Mouse (Mus musculus) monocyte, adult 2 months (primary cell): Measurements from ENCODE around the gene Nisch.

ENCODE experiments used
- DNase-seq, 2 experiments: peaks; one replicate each; pipeline ENCODE4 v3.0.0; 2022; ENCODE audit warnings: low spot score in 2 of 2, low read depth in 1 of 2

Gene Nisch

DNA sequence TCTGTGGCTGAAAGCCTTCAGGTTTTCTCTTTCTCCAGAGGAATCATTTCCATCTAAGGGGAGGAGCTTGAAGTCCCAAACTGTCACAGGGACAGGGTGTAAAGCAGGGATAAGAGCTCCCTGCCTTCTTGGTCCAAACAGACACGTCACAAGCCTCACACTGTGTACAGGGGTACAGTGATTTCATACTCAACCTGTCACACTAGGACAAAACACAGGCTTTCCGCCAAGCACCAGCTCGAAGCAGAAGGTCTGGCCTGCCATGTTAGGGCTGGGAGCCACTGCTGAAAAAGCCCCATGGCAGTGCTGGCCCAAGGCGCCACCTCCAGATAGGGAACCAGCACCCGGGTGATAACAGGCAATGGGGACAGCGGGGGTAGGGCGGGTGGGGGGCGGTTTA is 52.7 kb downstream of the Nisch start:
- no peak for DNase-seq

- DNase-seq = no peak
These were observed 55.1 kb downstream of the Nisch start for GRCm38 (mm10) chr14:31161638-31162037.

GRCm38 (mm10) chr14:31161191-31161590 is 55.6 kb downstream of the Nisch start:
- DNase-seq = no peak

DNA sequence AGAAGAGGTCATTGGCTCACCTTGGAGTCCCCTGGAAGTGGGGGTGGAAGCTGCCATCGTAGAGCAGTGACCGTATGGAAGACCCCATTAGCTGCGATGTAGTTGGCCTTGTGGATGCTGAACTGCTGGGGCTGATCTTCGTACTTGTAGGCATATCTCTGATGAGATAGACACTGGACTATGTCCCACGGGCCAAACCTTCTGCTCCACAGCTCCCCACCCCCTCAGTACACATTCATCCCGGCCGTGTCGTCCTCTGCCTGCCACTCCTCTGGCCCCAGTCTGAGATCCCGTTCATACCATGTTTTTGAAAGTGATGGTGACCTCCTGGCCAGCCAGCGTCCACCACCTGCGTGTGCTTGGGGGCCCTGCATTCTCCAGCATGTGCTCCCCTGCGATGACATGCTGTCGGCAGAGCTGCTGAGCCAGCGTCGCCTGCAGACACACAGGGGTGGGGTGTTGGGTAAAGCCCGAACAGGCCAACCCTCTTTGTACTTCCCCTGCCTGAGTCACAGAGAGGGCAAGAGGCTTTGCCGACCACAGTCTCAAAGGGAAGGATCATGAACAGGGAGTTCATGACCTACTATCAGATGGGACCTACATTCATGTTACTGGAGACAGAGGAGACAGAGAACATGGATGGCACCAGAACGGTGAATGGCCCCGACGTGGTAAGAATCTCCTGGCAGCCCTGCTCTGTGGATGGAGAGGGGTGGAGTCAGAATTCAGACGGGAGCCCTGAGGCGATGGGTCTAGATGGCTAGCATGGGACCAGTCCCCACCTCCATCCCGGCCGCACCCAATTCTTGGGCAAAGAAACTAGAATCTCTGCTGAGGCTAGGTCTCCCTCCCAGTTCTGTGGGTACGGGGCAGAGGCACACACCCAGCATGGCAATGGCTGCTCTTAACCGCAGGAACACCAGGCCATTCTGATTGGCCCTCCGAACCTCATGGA is 56.3 kb downstream of the Nisch start:
- peak; percentile 67 to 68 for DNase-seq

GRCm38 (mm10) chr14:31145694-31146093 is 71.1 kb downstream of the Nisch start:
- DNase-seq = no peak

GRCm38 (mm10) chr14:31141011-31141410 is 75.7 kb downstream of the Nisch start:
- no peak for DNase-seq

DNA sequence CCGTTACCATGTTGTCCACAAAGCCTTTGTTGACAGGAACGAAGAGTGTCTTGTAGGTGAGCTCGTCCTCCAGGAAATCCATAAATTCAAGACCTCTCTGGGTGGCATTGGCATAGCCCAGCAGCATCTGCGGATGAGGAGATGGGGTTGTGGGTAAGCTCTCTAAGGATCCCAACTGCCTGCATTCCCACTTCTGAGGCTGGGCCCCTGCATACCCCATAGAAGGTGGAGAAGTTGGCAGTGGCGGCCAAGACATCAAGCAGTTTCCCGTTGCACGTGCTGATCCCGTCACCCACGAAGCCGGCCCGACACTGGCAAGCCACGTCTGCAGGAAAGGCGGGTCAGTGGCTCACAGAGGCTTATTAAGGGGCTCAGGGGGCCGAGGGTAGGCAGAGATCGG is 76.6 kb downstream of the Nisch start:
- no peak for DNase-seq

DNA sequence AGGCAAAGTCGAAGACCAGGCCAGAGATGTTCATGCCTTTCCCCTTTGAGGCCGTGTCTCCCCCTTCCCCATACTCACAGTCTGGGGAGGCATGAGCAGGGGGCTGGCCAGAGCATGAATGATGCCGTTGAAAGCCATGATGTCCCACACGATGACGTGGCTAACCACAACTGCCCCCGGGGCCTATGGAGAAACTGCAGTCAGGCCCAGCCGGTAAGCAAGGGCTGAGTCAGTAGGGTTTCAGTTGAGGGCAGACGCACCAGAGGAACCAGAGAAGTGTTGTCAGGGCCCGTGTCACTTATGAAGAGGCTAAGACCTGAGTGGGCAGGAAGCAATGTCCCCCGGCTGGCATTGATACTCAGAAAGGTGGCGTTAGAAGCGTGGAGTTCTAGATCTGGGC is 77.1 kb downstream of the Nisch start:
- no peak for DNase-seq

GRCm38 (mm10) chr14:31138897-31139429 is 77.8 kb downstream of the Nisch start:
- DNase-seq = no peak

DNA sequence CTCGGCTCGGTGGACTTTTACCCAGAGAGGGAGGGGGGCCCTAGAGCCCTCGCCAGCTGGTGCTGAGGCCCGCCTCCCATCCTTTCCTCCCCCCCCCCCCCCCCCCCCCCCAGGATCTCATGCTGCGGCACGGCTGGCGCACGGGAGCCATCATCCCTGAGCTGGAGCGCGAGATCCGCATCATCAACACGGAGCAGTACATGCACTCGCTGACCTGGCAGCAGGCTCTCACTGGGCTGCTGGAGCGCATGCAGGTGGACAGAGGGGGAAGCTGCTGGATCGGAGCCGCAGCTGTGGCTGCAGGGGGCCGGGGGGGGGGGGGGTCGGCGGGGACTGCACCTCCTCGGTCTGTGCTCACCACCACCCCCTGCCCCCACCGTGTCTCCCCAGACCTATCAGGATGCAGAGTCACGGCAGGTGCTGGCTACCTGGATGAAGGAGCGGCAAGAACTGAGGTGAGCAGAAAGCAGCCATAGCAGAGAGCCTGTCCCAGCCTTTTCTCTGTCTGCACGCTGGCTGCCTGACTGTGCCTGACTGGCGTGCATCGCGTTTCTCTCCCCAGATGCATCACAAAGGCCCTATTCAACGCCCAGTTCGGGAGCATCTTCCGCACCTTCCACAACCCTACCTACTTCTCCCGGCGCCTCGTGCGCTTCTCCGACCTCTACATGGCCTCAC is 78.4 kb downstream of the Nisch start:
- DNase-seq = no peak

DNA sequence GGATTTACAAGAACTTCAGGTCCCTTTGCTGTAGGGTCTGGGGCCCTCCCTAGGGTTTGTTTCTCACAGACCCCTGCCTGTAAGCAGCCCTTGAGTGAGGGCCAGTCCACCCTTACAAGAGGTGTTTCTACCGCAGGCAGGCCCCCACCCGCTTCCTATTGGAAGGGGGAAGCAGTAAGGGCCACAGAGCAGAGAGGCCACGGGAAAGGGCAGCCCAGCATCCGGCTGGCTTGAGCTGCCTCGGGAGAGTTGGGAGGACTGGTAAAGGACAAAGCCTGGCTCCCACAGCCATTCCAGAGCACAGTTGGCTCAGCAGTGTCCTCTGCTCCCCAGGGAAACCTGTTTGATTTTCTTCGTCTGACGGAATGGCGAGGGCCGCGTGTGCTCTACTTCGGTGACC is 79.0 kb downstream of the Nisch start:
- no peak for DNase-seq

GRCm38 (mm10) chr14:31137281-31137595 is 79.5 kb downstream of the Nisch start:
- no peak for DNase-seq

GRCm38 (mm10) chr14:31136411-31137280 is 80.1 kb downstream of the Nisch start:
- DNase-seq = no peak

GRCm38 (mm10) chr14:31135495-31136410 is 81.0 kb downstream of the Nisch start:
- DNase-seq = no peak

DNA sequence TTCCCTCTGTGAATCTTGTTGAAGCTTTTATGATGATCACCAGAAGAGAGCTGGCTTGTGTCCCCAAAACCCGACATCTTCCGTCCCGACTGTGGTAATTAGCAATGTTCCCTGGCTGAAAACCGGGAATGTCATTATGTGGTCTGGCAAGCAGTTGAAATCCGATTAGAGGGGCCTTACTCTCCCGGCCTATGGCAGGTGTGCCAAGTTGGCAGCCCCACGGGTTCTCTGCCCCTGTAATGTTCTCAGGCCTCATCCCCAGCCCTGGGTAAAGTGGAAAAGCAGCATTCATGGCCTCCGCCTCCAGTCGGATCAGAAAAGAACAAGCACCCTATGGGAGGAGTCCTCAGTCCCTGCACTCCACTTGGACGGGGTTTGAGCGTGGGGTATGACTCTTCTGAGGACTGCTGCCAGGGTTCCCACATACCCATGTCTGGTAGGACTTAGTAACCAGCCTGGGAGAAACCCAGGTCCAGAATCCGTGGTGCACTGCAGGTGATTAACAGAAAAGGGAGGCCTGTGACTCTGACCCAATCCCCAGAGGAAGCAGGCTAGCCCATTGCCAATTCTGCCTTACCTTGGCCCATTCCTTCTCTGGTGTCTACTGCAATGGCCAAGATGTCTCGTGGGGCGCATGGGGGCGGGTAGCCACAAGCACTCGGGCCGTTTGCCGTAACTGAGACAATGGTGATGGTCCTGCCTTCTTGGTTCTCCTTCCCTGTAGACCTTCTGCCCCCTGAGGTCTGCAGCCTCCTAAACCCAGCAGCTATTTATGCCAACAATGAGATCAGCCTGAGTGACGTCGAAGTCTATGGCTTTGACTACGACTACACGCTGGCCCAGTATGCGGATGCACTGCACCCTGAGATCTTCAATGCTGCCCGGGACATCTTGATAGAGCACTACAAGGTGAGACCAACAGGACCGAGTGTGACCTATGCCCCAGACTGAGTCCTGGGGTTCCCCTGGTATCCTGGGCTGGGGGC is 82.4 kb downstream of the Nisch start:
- no peak for DNase-seq

GRCm38 (mm10) chr14:31133023-31133665 is 83.6 kb downstream of the Nisch start:
- DNase-seq = no peak

DNA sequence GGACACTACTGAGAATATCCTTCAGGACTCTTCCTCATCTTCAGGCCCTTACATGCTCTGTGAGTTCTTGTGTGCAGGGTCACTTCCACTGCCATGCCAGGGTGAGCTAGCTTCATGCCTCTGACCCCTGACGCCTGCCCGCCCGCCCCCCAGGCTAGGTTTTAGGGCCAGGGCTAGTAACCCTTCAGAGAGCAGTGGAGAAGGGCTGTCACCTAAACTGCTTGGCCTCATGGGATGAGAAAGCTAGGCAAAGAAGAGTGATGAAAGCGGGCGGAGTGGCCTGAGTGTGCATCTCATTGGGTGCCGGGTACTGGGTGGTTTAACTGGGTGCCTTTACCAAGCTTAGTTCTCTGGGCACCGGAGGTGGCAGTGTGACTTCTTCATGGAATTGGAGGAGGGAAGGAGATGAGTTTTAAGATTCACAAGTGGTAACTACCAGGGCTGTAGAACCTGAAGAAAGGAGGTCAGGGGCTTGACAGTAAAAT is 84.2 kb downstream of the Nisch start:
- DNase-seq = no peak

GRCm38 (mm10) chr14:31132031-31132430 is 84.7 kb downstream of the Nisch start:
- DNase-seq = no peak
